Mouse (Mus musculus) erythroid progenitor cell, adult 5-6 weeks (primary cell): Measurements from ENCODE around the gene Acss1. TPM values are rescaled to one million over a fixed set of nuclear protein-coding genes. Genes with fewer than 3 reads are reported as not detected.

Source experiments
- ATAC-seq: replicated peaks from 2 replicates; pipeline ENCODE4 v1.8.0; 2016; ENCODE audit warnings: moderate number of reproducible peaks, mild to moderate bottlenecking, moderate TSS enrichment, inconsistent platforms; ENCODE audit not compliant: poor library complexity, low FRiP score, severe bottlenecking
- total RNA-seq, 2 experiments: library from RNA; stranded (forward) in 1 of 2; stranded (reverse) in 1 of 2; fragments of 150-400 nt in 1 of 2; fragments of 186-747, 209-891 nt in 1 of 2; gene quantifications; 2 replicates each; pipeline versions ENCODE4 v1.2.3 to v1.2.4; 2015 to 2017; ENCODE audit warnings: low replicate concordance in 2 of 2

Acss1 gene
- total RNA-seq, 2 experiments from 2014 or later, result 35.6 to 43.3 TPM

- peak; percentile 79 for ATAC-seq
These were observed 21.7 kb downstream of the Acss1 start for GRCm38 (mm10) chr2:150646411-150647121.

DNA sequence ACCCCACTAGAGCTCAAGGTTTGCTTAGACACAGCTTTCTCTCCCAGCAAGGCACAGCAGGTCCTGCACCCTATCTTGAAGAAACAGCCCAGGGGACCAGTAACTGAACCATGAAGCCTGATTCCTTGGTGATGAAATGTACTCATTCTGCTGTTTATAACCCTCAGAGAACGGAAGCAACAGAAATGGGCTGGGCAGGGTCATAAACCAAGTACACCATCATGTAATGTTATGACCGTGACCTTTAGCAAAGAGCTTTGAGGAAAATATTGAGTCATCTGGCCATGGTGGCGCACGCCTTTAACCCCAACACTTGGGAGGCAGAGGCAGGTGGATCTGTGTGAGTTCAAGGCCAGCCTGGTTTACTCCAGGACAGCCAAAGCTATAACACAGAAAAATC lies 23.1 kb downstream of the Acss1 start:
- ATAC-seq, result no peak

DNA sequence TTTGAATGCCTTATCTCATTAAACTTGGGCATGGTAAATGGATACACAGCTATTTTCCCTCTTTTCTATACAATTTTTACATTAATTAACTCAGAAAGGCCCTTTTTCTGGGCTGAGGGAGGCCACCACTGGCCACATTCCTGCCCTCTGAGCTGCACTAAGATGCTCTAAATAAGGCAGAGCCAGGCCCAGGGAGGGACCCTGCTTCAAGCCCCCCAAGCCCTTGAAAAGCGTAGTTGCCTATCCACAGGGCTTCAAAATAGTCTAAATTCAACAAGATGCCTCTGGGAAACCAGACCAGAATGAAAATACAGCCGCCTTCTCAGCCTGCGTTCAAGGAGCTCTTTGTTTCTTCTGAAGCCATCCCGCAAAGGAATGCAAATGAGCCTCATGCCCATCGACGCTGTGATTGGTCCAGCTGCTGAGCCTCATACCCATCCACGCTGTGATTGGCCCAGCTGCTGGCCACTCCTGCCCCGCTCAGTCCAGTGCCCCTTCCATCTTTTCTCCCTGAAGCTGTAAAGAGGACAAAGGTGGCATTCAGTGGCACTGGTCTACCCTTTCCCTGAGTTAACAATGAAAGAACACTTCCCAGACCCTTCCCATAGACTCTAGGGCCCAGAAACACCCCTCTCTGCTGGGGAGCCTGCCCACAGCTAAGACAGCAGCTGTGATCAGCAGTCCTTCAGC lies 24.4 kb downstream of the Acss1 start:
- ATAC-seq, result peak; percentile 48; the same call in 1 of the 2 replicates

- ATAC-seq, result no peak
These were observed 25.1 kb downstream of the Acss1 start for GRCm38 (mm10) chr2:150643166-150643565.

DNA sequence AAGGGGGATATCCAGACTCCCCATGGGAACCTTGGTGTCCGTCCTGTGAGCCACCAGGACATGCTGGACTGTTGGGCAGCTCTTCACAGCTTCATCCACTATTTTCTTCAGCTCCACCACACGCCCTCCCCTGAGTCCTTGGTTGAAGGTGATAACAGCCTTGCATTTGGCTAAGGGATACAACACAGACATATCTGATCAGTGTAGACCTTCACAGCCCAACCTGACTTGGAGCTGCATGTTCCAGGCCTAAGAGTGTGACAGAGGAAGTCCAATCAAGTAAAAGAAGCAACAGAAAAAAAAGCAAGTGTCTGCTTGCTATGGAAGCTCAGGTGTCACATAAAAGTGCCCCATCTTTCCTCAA lies 29.9 kb downstream of the Acss1 start:
- peak; percentile 78 for ATAC-seq

GRCm38 (mm10) chr2:150637702-150638369 lies 30.5 kb downstream of the Acss1 start:
- peak; percentile 25; the same call in 1 of the 2 replicates for ATAC-seq

GRCm38 (mm10) chr2:150635877-150636446 lies 32.3 kb downstream of the Acss1 start:
- peak; percentile 49; the same call in 1 of the 2 replicates for ATAC-seq

- ATAC-seq, result no peak
These were observed 39.0 kb downstream of the Acss1 start for GRCm38 (mm10) chr2:150629255-150629654.

DNA sequence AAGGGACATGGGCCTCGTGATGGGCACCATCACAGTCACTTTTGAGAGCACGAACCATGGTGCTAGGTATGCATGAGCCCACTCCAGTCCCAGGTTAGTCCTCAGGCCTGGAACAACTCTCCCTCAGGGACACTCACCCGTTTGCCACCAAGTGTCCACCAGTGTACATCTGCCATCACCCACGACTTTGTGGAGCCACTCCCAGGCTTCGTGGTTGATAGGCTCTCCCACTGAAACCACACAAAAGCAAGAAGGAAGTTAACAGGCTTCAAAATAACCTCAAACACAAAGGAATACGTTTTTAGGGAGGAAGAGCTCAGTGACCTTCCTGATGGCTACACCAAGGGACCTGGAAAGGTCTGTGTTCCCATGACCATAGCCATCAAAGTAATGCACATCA lies 41.2 kb downstream of the Acss1 start:
- ATAC-seq, result no peak

DNA sequence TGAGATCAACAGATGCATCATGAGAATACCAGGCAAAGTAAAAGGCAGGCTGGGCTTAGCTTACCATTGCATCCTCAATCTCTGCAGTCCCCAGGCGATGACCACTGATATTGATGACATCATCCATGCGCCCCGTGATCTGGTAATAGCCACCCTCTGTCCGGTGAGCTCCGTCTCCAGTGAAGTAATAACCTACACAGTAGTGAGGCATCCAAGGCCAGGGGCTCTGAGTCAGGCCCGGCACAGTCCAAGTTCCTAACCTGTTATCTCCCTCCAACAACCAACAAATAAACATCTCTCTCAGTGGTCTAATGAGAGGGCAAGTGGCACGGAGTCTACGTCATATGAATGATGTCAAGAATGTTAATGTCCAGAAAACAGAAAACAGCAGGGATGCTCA lies 43.4 kb downstream of the Acss1 start:
- ATAC-seq, result no peak

- no peak for ATAC-seq
These were observed 44.3 kb downstream of the Acss1 start for GRCm38 (mm10) chr2:150623957-150624356.

GRCm38 (mm10) chr2:150621698-150622097 lies 46.6 kb downstream of the Acss1 start:
- ATAC-seq, result no peak

- no peak for ATAC-seq
These were observed 58.2 kb downstream of the Acss1 start for GRCm38 (mm10) chr2:150610097-150610496.

DNA sequence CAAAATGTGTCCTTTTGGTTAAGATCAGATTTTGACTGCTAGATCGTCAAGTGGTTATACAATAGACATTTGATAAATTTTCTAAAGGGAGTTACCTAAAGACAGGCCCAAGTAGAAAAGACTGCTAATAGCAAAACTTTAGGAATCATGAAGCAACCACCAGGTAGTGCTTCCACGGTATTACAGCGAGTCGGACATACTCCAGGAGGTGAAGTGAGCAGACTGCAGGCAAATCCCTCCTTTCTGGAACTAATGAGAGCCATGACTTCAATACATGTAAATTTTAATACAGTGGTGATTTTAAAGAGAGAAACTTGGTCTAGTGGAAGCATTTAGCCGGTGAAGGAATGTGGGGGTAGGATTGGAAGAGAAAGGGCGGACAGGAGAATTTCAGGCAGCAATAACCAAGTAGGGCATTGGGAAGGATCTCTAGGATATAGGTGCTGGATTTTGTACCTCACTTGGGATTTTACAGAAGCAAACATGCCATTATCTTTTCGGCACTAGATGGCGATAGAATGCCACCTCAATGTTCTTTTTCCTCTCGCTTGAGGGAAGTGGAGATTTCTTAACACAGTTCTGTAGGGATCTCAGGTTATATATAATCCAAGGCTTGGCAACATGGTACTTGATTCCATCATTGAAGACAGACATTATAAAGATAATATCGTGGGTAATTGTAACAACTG lies 59.3 kb downstream of the Acss1 start:
- peak; percentile 62 for ATAC-seq

DNA sequence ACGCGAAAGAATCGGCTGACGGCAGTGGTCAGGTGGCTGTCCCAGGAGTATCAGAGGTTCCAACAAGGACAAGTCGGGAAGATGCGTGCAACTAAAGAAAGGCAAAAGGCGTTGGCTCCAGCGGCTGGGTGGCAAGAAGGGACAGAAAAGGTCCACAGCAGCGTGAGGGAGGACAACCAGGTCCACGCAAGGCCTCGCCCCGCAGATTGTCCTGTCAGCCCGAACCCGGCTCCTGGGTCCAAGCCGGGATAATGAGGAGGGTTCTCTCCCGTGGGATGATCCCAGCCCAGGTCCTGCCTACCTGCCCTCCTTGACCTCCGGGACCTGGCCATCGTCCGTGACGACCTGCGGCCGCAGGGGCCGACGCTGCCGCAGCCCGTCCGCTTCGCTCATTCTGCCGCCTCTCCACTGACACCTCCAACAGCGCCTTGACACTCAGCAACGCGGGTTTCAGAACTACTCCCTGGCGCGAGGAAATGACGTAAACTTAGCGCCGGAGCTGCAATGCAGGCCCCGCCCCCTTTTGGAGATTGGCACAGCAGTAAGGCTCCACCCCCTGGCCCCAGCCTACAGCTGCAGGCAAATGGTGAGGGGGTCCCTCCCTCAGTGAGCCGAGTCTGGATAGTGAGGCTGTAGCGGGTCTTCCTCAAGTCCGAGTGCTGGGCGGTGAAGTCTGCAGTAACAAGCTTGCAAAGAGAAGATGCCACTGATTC lies 60.1 kb downstream of the Acss1 start, which contains the start of gene Apmap:
TSS of gene Apmap (minus strand) at position 481 of the 713 bp plus-strand sequence.
- peak; percentile 96 for ATAC-seq

- no peak for ATAC-seq
These were observed 61.2 kb downstream of the Acss1 start for GRCm38 (mm10) chr2:150607086-150607485.

GRCm38 (mm10) chr2:150604802-150605201 lies 63.5 kb downstream of the Acss1 start:
- ATAC-seq, result no peak

GRCm38 (mm10) chr2:150602166-150602565 lies 66.1 kb downstream of the Acss1 start:
- no peak for ATAC-seq

GRCm38 (mm10) chr2:150600263-150600662 lies 68.0 kb downstream of the Acss1 start:
- no peak for ATAC-seq
